Mouse (Mus musculus) cerebellum, postnatal 10 days (tissue): Measurements from ENCODE around the gene Olfr361.
"Not testable (repeated sequence)": the region's sequence is repeated elsewhere in the genome, so short reads cannot be mapped to it uniquely, and the experiment has no call there.

Experiments used
- DNase-seq, 2 experiments: peaks; one replicate each; pipeline ENCODE4 v3.0.0; 2021; ENCODE audit warnings: mixed read lengths in 2 of 2

Olfr361 gene

GRCm38 (mm10) chr2:37089190-37089589 lies at the start of gene Olfr361:
Gene Olfr361 (minus strand): TSS chr2:37089290.
- not testable (repeated sequence) for DNase-seq

GRCm38 (mm10) chr2:37117810-37118209 lies 28.7 kb upstream of the Olfr361 start, which contains the start of gene Olfr362:
Gene Olfr362 (minus strand): TSS chr2:37117910.
- DNase-seq: no peak

- DNase-seq: no peak
Observed at GRCm38 (mm10) chr2:37065446-37065845, 23.6 kb downstream of the Olfr361 start, which contains the start of gene Olfr360. Gene Olfr360 (plus strand): TSS chr2:37065746.
